In genomic region chr7:4731090-4731489, GRCm38 (mm10) we compare ENCODE assay signal across 23 mouse cellular contexts. TPM values are rescaled to one million over a fixed set of nuclear protein-coding genes. Genes with fewer than 3 reads are reported as not detected.
DNase-seq lines count a peak whose midpoint lies in the region; ATAC-seq lines count a peak whose summit lies in the region.
"Had no signal": no experiment of that assay in that cellular context is flagged by ENCODE, and none has a peak within 500 bp of the region (broad histone marks: within the 10 kb centered on the region; RNA-seq: fewer than 3 reads in every experiment).

No protein-coding gene starts in this region.

- peak; percentile 41 for DNase-seq in A20 (ENCODE audit: low read depth, low spot score)
- DNase-seq in cerebellum, postnatal 36 days, result no peak
- no peak for DNase-seq in kidney, adult 9 months
- DNase-seq in frontal cortex, postnatal 25 days (ENCODE audit: low spot score in 2 of 2), result no peak
- DNase-seq: adrenal gland, adult 8-10 months; adrenal gland, postnatal 25 days; cerebellum, adult 11-12 months; cerebellum, adult 8-10 months; cerebellum, postnatal 10 days; gastrocnemius, adult 2 months; gastrocnemius, postnatal 14 days; heart, adult 18-20 months; heart, postnatal 10 days; heart, postnatal 36 days had no signal

- peak; percentile 50; the same call in 1 of the 2 replicates for ATAC-seq in common myeloid progenitor, adult 5-6 weeks (replicated peaks; ENCODE audit: low read depth, poor library complexity, severe bottlenecking)
- ATAC-seq in megakaryocyte progenitor cell, adult 5-6 weeks (replicated peaks; ENCODE audit: poor library complexity), result peak; percentile 47; the same call in 1 of the 2 replicates
- ATAC-seq: activated CD4-positive, CD25-positive, alpha-beta regulatory T cell, adult 4 months; CD4-positive, CD25-positive, alpha-beta regulatory T cell, adult 4 months; forebrain, embryonic 13.5 days; forebrain, embryonic 16.5 days; hindbrain, embryonic 16.5 days; intestine, embryonic 15.5 days had no signal

RNA-seq across cellular contexts. Expression of gene Tmem150b, which starts 6.0 kb away (rescaled TPM):
- total RNA-seq in common myeloid progenitor, adult 5-6 weeks (2017), result 6.6 and 8.3 TPM in 2 replicates
- 10.1 and 12.1 TPM in 2 replicates for total RNA-seq in megakaryocyte progenitor cell, adult 5-6 weeks (2015)
- 23.0 and 24.4 TPM in 2 replicates for total RNA-seq in megakaryocyte progenitor cell, adult 5-6 weeks (2017)

RNA-seq across cellular contexts. Expression of gene Kmt5c, which starts 8.8 kb away (rescaled TPM):
- 33.0 and 37.9 TPM in 2 replicates for total RNA-seq in common myeloid progenitor, adult 5-6 weeks (2017)
- 37.3 and 41.0 TPM in 2 replicates for total RNA-seq in megakaryocyte progenitor cell, adult 5-6 weeks (2015)
- total RNA-seq in megakaryocyte progenitor cell, adult 5-6 weeks (2017), result 50.1 and 55.6 TPM in 2 replicates

RNA-seq across cellular contexts. Expression of gene Cox6b2, which starts 21.8 kb away (rescaled TPM):
- 63.5 and 74.7 TPM in 2 replicates for total RNA-seq in common myeloid progenitor, adult 5-6 weeks (2017)
- total RNA-seq in megakaryocyte progenitor cell, adult 5-6 weeks (2015), result 63.0 and 71.7 TPM in 2 replicates
- total RNA-seq in megakaryocyte progenitor cell, adult 5-6 weeks (2017), result 44.2 and 66.7 TPM in 2 replicates

RNA-seq across cellular contexts. Expression of gene Fam71e2, which starts 40.0 kb away (rescaled TPM):
- not detected in 2 replicates for total RNA-seq in common myeloid progenitor, adult 5-6 weeks (2017)
- not detected in 2 replicates for total RNA-seq in megakaryocyte progenitor cell, adult 5-6 weeks (2015)
- total RNA-seq in megakaryocyte progenitor cell, adult 5-6 weeks (2017), result not detected in 2 replicates
- total RNA-seq: adrenal gland, adult 8-10 months; adrenal gland, postnatal 25 days; gastrocnemius, adult 2 months; gastrocnemius, postnatal 14 days; gastrocnemius, postnatal 4 days; heart, adult 18-20 months; heart, postnatal 10 days; heart, postnatal 36 days had no signal

RNA-seq across cellular contexts. Expression of gene Brsk1, which starts 40.7 kb away (rescaled TPM):
- total RNA-seq in common myeloid progenitor, adult 5-6 weeks (2017), result not detected in 2 replicates
- 0.44 TPM in 1 of 2 replicates, not detected in the other for total RNA-seq in megakaryocyte progenitor cell, adult 5-6 weeks (2015)
- total RNA-seq in megakaryocyte progenitor cell, adult 5-6 weeks (2017), result not detected in 2 replicates
